Mouse (Mus musculus): ENCODE data around the gene Timd4. TPM values are rescaled to one million over a fixed set of nuclear protein-coding genes. Genes with fewer than 3 reads are reported as not detected.

Timd4 gene
- polyA plus RNA-seq (2021; fragmentation: Nextera tagmentation) = not detected in 2 replicates
- long read RNA-seq, experiment 1 = 0 reads
- long read RNA-seq, experiment 2 = 0 reads

GRCm38 (mm10) chr11:46810511-46810910 is at the start of gene Timd4:
Gene Timd4 (plus strand): TSS chr11:46810800.

Other genes starting within 250 kb of the Timd4 start
- gene BC053393, start 239.3 kb upstream of the Timd4 start, polyA plus RNA-seq (2021; fragmentation: Nextera tagmentation) = 0.20 TPM in 1 of 2 replicates, not detected in the other
- gene Dppa1, start 181.5 kb upstream of the Timd4 start, polyA plus RNA-seq (2021; fragmentation: Nextera tagmentation) = not detected in 2 replicates
- not detected in 2 replicates for gene Timd2, start 103.7 kb upstream of the Timd4 start, polyA plus RNA-seq (2021; fragmentation: Nextera tagmentation)
- not detected in 2 replicates for gene Havcr1, start 75.7 kb upstream of the Timd4 start, polyA plus RNA-seq (2021; fragmentation: Nextera tagmentation)